Mouse (Mus musculus) ovary, postnatal 10 days (tissue): ENCODE measurements around the gene Prm1.
"Not testable (repeated sequence)": the region's sequence is repeated elsewhere in the genome, so short reads cannot be mapped to it uniquely, and the experiment has no call there.

Experiments used
- DNase-seq: peaks from one replicate; pipeline ENCODE4 v3.0.0; 2022; ENCODE audit warnings: low spot score

Gene Prm1

GRCm38 (mm10) chr16:10805789-10806527 lies at the start of gene Prm1:
Gene Prm1 (minus strand): TSS chr16:10805839.
- no peak for DNase-seq

- not testable (repeated sequence) for DNase-seq
Observed at GRCm38 (mm10) chr16:10852216-10852615, 46.6 kb upstream of the Prm1 start.

- DNase-seq = no peak
Observed at GRCm38 (mm10) chr16:10850905-10851304, 45.3 kb upstream of the Prm1 start.

GRCm38 (mm10) chr16:10849965-10850861 lies 44.6 kb upstream of the Prm1 start:
- DNase-seq = peak; percentile 41

GRCm38 (mm10) chr16:10846503-10846902 lies 40.9 kb upstream of the Prm1 start:
- no peak for DNase-seq

GRCm38 (mm10) chr16:10845952-10846351 lies 40.3 kb upstream of the Prm1 start:
- no peak for DNase-seq

GRCm38 (mm10) chr16:10844319-10844670 lies 38.7 kb upstream of the Prm1 start:
- DNase-seq = no peak

- no peak for DNase-seq
Observed at GRCm38 (mm10) chr16:10843486-10844318, 38.1 kb upstream of the Prm1 start.

GRCm38 (mm10) chr16:10842282-10842855 lies 36.7 kb upstream of the Prm1 start:
- no peak for DNase-seq

GRCm38 (mm10) chr16:10840018-10840417 lies 34.4 kb upstream of the Prm1 start:
- DNase-seq = no peak

GRCm38 (mm10) chr16:10838487-10839245 lies 33.0 kb upstream of the Prm1 start:
- DNase-seq = no peak

GRCm38 (mm10) chr16:10837903-10838302 lies 32.3 kb upstream of the Prm1 start:
- DNase-seq = no peak

GRCm38 (mm10) chr16:10837250-10837649 lies 31.6 kb upstream of the Prm1 start:
- DNase-seq = no peak

- no peak for DNase-seq
Observed at GRCm38 (mm10) chr16:10836388-10836787, 30.7 kb upstream of the Prm1 start.

GRCm38 (mm10) chr16:10834911-10835587 lies 29.4 kb upstream of the Prm1 start, which contains the start of gene Rmi2:
Gene Rmi2 (plus strand): TSS chr16:10835059.
- peak; percentile 68 for DNase-seq

- no peak for DNase-seq
Observed at GRCm38 (mm10) chr16:10834542-10834910, 28.9 kb upstream of the Prm1 start.

- no peak for DNase-seq
Observed at GRCm38 (mm10) chr16:10828461-10828805, 22.8 kb upstream of the Prm1 start.

GRCm38 (mm10) chr16:10827766-10828460 lies 22.3 kb upstream of the Prm1 start:
- no peak for DNase-seq

GRCm38 (mm10) chr16:10827269-10827668 lies 21.6 kb upstream of the Prm1 start:
- DNase-seq = no peak

GRCm38 (mm10) chr16:10825840-10826239 lies 20.2 kb upstream of the Prm1 start:
- DNase-seq = no peak
